Mouse (Mus musculus): ENCODE measurements around the gene Stox2.

The Stox2 gene

GRCm38 (mm10) chr8:47354523-47355168 lies 91.5 kb downstream of the Stox2 start:
- no peak for DNase-seq (ENCODE audit: low read depth, low spot score)

DNA sequence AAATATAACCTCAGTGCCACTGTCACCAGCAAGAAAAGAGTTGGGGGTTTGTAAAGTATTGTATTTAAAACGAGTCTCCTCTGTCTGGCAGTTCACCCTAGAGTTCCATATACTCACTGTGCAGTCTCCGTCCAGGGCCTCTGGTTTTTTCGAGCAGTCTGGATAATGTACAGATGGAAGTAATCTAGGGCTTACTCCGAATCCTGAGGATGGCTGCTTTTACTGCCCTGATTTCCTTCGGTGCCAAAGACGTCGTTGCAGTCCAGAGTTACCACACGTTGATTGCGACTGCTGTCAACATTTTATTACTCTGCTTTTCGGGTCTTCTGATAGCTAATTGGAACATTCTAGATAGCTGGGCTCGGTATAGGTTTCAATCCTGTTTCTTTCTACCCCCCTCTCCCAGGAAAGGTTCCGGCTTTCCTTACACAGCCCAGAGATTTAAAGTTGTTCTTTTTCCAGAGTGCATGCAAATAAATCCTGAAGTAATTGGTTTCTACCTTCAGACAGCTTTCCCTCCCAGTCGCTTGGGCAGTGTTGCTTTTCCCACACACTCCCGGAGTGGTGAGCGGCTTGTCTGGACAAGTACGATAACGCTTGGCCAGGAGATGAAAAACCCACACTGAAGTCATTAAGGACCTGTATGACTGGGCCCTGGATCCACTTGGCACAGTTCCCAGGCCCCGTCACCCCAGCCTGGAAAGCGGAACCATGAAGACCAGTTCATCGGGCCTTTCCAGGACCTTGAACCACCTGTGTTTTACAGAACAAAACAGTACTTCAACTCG lies 94.1 kb downstream of the Stox2 start:
- DNase-seq (ENCODE audit: low read depth, low spot score), result no peak

GRCm38 (mm10) chr8:47349082-47349481 lies 97.1 kb downstream of the Stox2 start:
- no peak for DNase-seq (ENCODE audit: low read depth, low spot score)

GRCm38 (mm10) chr8:47347809-47348208 lies 98.4 kb downstream of the Stox2 start:
- peak; percentile 64 for DNase-seq (ENCODE audit: low read depth, low spot score)

DNA sequence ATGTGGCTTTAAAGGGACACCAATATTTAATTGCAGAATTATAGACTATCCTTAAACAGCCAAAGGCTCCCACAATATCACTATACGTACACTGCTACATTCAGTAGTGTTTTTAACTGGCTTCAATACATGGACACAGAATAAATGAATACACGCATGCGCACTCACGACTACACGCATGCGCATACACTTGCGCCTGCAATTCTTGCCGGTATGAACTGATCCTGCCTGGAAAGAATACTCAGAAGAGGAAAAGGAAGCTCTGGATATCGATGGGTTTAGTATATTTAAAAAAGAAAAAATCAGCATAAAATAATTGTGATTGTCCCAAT lies 100.4 kb downstream of the Stox2 start:
- DNase-seq (ENCODE audit: low read depth, low spot score), result peak; percentile 91

- no peak for DNase-seq (ENCODE audit: low read depth, low spot score)
Observed at GRCm38 (mm10) chr8:47345085-47345771, 100.9 kb downstream of the Stox2 start.

DNA sequence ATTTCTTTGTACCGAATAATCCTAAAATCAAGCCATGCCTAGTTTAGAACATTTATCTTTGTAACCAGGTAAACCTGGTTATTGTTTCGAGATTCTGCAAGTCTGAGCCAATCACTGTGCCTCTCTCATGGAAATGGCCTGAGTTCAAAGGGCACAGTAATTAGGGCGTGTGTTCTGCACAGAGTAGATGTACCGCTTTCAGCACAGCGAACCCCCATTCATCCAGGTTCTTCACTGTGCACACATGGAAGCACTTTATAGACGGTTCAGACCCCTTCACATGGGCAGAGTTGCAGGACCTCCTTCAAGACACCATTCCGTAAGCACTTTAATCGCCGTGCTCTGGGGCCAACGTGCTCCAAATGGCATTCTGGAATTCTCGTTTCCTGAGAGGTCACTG lies 104.7 kb downstream of the Stox2 start:
- DNase-seq (ENCODE audit: low read depth, low spot score), result no peak

- no peak for DNase-seq (ENCODE audit: low read depth, low spot score)
Observed at GRCm38 (mm10) chr8:47338691-47339323, 107.4 kb downstream of the Stox2 start.

DNA sequence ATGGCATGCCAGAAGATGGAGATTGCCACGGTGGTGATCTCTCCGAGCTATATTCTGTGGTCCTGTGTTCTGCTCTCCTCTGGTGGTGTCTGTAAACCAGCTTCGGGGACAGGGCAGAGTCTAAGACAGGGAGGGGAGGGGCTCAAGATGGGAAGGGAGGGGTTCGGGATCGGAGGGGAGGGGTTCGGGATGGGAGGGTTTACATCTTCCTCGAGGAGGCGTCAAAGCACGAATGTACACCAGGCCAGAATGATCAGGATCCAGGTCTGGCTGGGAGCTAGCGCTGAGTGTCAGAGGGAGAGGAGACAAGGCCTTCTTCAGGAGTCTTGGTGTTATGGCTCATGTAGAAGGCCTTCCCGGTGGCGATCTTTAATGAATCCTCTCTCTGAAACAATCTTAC lies 109.7 kb downstream of the Stox2 start:
- DNase-seq (ENCODE audit: low read depth, low spot score), result no peak

DNA sequence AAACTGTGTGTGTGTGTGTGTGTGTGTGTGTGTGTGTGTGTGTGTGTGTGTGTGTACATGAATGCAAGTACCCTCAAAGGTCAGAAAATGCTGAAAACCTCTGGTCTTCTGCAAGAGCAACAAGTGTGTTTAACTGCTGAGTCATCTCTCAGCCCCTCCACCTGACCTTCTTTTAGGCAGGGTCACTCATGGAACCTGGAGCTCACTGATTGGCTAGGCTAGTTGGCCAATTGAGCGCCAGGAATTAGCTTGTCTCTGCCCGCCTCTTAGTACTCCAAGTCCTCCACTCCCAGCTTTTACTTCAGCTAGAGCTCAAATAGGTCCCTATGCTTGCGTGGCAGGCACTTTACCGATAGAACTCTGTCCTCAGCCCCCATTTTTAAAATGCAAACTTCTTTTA lies 110.2 kb downstream of the Stox2 start:
- DNase-seq (ENCODE audit: low read depth, low spot score), result no peak

DNA sequence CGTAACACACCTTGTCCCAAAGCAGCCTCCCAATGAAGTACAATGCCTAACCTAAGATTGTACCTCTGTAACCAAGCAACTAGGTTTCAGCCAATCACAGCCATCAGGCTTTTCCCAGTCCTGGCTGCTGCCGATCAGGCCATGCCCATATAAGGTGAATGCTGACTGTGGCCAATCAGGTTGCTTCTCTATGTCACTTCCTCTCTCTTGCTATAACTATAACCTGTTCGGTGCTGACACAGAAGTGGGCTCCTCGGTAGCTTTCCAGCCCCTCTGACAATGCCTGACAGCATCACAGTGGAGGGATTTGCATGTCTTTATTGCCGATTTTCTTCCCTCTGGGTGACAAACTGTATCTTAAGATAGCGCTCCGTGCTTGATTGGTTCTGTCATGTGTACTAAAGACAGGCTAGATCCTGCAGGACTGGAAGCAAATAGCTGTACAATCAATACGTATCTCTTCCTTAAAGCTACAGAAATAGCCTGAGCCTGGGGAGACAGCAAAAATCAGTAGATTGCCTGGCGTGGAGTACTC lies 111.9 kb downstream of the Stox2 start:
- peak; percentile 97 for DNase-seq (ENCODE audit: low read depth, low spot score)

DNA sequence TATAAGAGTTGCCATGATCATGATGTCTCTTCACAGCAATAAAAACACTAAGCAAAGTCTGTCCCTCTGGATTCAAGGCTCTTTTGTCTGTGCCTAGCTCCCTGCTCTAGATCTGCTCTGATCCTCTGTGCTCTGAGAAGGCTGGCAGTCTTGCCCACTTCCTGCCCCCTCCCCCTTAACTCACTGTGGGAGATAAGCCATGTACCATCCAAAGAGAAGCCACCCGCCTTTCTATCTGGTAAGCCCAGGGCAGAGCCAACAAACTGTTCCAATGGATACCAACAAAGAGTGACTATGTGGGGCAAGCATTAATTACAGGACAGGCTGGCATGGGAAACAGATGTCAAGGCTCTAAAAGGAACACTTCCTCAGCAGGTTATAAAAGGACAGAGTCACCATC lies 113.2 kb downstream of the Stox2 start:
- DNase-seq (ENCODE audit: low read depth, low spot score), result peak; percentile 26

GRCm38 (mm10) chr8:47330982-47331381 lies 115.2 kb downstream of the Stox2 start:
- no peak for DNase-seq (ENCODE audit: low read depth, low spot score)

- no peak for DNase-seq (ENCODE audit: low read depth, low spot score)
Observed at GRCm38 (mm10) chr8:47326348-47326747, 119.8 kb downstream of the Stox2 start.

DNA sequence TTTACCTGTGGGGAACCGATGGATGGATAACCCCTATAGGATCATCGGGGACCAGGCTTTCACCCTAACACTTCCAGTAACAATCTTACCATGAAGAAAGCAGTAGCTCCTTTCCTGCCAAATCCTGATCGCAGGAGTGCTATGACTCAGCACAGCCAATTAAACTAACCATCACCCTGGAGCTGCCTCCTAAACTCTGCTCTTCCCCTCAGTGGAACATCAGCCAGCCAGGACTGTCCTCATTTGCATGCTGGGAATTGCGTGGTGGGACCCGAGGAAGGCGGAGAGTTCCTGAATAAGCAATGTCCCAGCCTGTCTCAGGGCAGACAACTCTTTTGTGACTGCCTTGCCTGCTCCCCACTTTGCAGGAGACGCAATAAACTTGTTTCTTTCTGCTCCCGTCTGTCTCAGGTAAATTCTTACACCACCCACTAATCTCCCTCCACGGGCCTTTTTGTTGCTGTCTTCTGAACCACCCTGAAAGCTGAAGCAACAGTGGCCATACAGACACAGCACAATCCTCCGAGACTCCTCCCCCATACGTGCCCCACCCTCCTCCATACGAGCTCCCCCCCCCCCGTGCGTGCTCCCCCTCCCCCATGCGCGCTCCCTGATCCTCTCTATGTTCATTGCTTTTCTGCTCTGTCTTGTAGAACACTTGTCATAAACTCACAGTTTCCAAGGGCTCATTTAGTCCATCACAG lies 121.9 kb downstream of the Stox2 start:
- peak; percentile 89 for DNase-seq (ENCODE audit: low read depth, low spot score)

DNA sequence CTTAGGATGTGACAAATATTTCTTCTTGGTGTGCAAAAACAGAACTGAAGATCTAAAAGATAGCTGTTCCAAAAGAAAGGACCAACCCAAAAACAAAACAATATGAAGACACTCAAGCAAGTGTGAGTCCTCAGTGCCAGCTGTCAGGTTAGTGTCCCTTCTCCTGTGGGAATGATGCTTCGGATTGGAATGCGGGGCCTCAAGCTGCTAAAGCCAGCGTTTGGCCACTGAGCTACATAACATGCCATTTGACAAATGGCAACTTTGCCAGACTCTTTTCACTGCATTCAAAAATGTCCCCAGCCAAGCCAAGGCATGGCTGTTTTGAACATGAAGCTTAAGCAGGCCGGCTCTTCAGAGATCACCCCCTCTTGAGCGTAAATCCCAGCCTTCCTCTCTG lies 124.9 kb downstream of the Stox2 start:
- DNase-seq (ENCODE audit: low read depth, low spot score), result no peak

- DNase-seq (ENCODE audit: low read depth, low spot score), result no peak
Observed at GRCm38 (mm10) chr8:47320707-47321106, 125.5 kb downstream of the Stox2 start.

GRCm38 (mm10) chr8:47318468-47318867 lies 127.7 kb downstream of the Stox2 start:
- DNase-seq (ENCODE audit: low read depth, low spot score), result no peak

DNA sequence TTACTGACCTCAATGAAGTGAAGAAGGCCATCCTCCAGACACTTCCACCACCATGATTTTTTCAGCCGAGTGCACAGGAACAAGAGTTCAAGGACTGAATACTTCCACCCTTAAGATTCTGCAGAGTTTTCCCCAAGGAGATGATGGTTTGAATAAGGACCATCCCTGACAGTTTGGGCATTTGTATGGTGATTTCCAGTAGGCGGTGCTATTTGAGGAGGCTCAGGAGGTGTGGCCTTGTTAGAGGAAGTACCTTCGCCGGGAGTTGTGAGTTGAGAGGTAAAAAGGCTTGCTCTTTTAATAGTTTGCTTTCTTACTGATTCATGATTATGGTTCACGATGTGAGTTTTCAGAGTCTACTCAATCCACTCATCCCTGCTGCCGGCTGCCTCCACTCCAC lies 138.0 kb downstream of the Stox2 start:
- DNase-seq (ENCODE audit: low read depth, low spot score), result no peak

DNA sequence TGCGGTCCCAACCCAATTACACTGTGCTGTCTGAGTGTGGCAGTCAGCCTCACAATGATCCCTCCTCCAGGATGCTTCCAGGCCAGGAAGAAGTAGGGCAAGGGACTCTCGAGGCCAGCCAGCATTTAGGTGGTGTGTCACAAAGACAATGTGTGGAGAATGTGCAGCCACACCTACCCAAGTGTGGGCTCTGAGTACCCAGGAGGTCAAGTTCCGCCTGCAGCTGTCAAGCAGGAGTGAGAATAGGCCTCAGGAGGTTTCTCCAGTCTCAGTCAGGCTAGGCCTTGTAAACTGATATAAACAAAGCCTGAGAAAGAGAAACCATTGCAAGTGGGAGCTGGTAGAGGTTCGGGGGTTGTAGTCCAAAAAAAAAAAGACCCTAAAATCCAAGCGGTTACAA lies 139.8 kb downstream of the Stox2 start:
- no peak for DNase-seq (ENCODE audit: low read depth, low spot score)

GRCm38 (mm10) chr8:47305880-47306279 lies 140.3 kb downstream of the Stox2 start:
- DNase-seq (ENCODE audit: low read depth, low spot score), result peak; percentile 69

Measured in brain, adult 2 months (tissue).